Mouse (Mus musculus): ENCODE measurements around the gene Fis1.
"Not testable (repeated sequence)": the region's sequence is repeated elsewhere in the genome, so short reads cannot be mapped to it uniquely, and the experiment has no call there.

The Fis1 gene

GRCm38 (mm10) chr5:136942781-136943180, 10.3 kb upstream of the Fis1 start:
- DNase-seq: no peak

GRCm38 (mm10) chr5:136943382-136943781, 9.7 kb upstream of the Fis1 start:
- DNase-seq: no peak

GRCm38 (mm10) chr5:136945084-136945483, 8.0 kb upstream of the Fis1 start:
- DNase-seq: no peak

- no peak for DNase-seq
Measured at GRCm38 (mm10) chr5:136947874-136948273, 5.2 kb upstream of the Fis1 start.

- DNase-seq: not testable (repeated sequence)
Measured at GRCm38 (mm10) chr5:136949551-136950336, 3.3 kb upstream of the Fis1 start.

- DNase-seq: no peak
Measured at GRCm38 (mm10) chr5:136950521-136950920, 2.6 kb upstream of the Fis1 start.

GRCm38 (mm10) chr5:136952153-136952552, 922 bp upstream of the Fis1 start:
- DNase-seq: no peak

GRCm38 (mm10) chr5:136953440-136953951, 421 bp downstream of the Fis1 start:
- peak; percentile 47 for DNase-seq

- no peak for DNase-seq
Measured at GRCm38 (mm10) chr5:136955622-136956021, 2.5 kb downstream of the Fis1 start.

- no peak for DNase-seq
Measured at GRCm38 (mm10) chr5:136957250-136957649, 4.2 kb downstream of the Fis1 start.

GRCm38 (mm10) chr5:136958991-136959605, 6.0 kb downstream of the Fis1 start:
- DNase-seq: peak; percentile 69

GRCm38 (mm10) chr5:136960053-136960452, 7.0 kb downstream of the Fis1 start:
- DNase-seq: peak; percentile 52

- no peak for DNase-seq
Measured at GRCm38 (mm10) chr5:136961334-136961982, 8.4 kb downstream of the Fis1 start.

- DNase-seq: peak; percentile 94
Measured at GRCm38 (mm10) chr5:136961983-136962461, 8.9 kb downstream of the Fis1 start.

GRCm38 (mm10) chr5:136962501-136962900, 9.4 kb downstream of the Fis1 start:
- DNase-seq: peak; percentile 90

- DNase-seq: no peak
Measured at GRCm38 (mm10) chr5:136962966-136963540, 10.0 kb downstream of the Fis1 start.

- peak; percentile 29 for DNase-seq
Measured at GRCm38 (mm10) chr5:136965210-136965609, 12.1 kb downstream of the Fis1 start.

GRCm38 (mm10) chr5:136965686-136966085, 12.6 kb downstream of the Fis1 start:
- peak; percentile 46 for DNase-seq

- peak; percentile 85 for DNase-seq
Measured at GRCm38 (mm10) chr5:136966331-136966730, 13.3 kb downstream of the Fis1 start, which contains the start of gene Cldn15. Gene Cldn15, plus strand, starts transcription at chr5:136966616.

GRCm38 (mm10) chr5:136966861-136967455, 13.9 kb downstream of the Fis1 start:
- peak; percentile 40 for DNase-seq

- DNase-seq: peak; percentile 93
Measured at GRCm38 (mm10) chr5:136967592-136967991, 14.5 kb downstream of the Fis1 start.

GRCm38 (mm10) chr5:136970703-136971102, 17.6 kb downstream of the Fis1 start:
- DNase-seq: peak; percentile 90
